Mouse (Mus musculus) kidney, adult 2 months (tissue): ENCODE measurements around the gene Arhgef17.

Source experiments
- CTCF ChIP-seq: fragments of 200-500 bp; conservative IDR thresholded peaks from 2 replicates; pipeline ENCODE4 v1.5.1; 2011; ENCODE audit warnings: low read depth, mild to moderate bottlenecking, control low read depth, low read length, moderate library complexity, mixed read lengths; ENCODE audit not compliant: insufficient read depth, insufficient read length
- POLR2A ChIP-seq: fragments of 200-500 bp; IDR thresholded peaks from one replicate; pipeline ENCODE4 v1.6.1; 2011; ENCODE audit warnings: low read depth, low read length, control low read depth

DNA sequence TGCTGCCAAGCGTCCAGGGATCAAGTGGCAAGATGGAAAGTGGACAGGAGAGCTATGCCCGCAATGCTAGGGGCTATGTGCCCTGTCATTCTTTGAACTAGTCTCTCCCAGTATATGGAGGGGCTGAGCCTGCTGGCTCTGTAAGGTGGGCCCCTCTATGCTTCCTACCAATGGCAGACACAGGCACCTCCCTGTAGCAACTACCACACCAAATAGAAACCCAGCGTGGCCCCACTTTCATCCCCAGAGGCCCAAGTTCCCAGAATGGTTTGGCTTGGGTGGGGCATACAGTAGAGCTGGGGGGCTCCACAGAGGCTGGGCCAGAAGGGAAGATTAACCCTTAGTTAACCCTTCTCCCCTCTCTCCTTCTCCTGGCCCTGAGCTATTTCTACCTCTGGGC is 71.5 kb downstream of the Arhgef17 start:
- TF ChIP-seq CTCF (no peak), POLR2A (no peak)
